Mouse (Mus musculus) embryonic facial prominence, embryonic 11.5 days (tissue): ENCODE measurements around the gene T2. TPM values are rescaled to one million over a fixed set of nuclear protein-coding genes. Genes with fewer than 3 reads are reported as not detected.
A peak's percentile ranks its signal among the peaks of the same experiment; 100 is the strongest.

Experiments
- ATAC-seq: fragments of 200-750 bp; cut with Nextera tagmentation; replicated peaks from 2 replicates; pipeline ENCODE4 v1.8.0; 2017; ENCODE audit warnings: low read depth; ENCODE audit not compliant: insufficient number of reproducible peaks, low FRiP score, low TSS enrichment
- DNase-seq: peaks from one replicate; pipeline ENCODE4 v3.0.0-alpha.2; 2015; ENCODE audit warnings: low spot score
- H3K27ac ChIP-seq: fragments of 300-500 bp; sonication (generic); replicated peaks from 2 replicates; pipeline ENCODE4 v1.5.1; 2014; ENCODE audit warnings: mild to moderate bottlenecking, low read depth, low read length, control low read depth
- H3K27me3 ChIP-seq: fragments of 300-500 bp; sonication (generic); 2 replicates; pipeline ENCODE4 v1.6.1; 2014; ENCODE audit warnings: mild to moderate bottlenecking, low read length, moderate library complexity, mixed read lengths; ENCODE audit not compliant: control insufficient read depth, insufficient read depth
- H3K36me3 ChIP-seq: fragments of 300-500 bp; sonication (generic); replicated peaks from 2 replicates; pipeline ENCODE4 v1.6.1; 2014; ENCODE audit warnings: low read depth, mild to moderate bottlenecking, low read length, moderate library complexity, mixed read lengths; ENCODE audit not compliant: control insufficient read depth, insufficient read depth
- H3K4me1 ChIP-seq: fragments of 300-500 bp; sonication (generic); 2 replicates; pipeline ENCODE4 v1.6.1; 2014; ENCODE audit warnings: low read length, mixed read lengths; ENCODE audit not compliant: control insufficient read depth, insufficient read depth
- H3K4me2 ChIP-seq: fragments of 300-500 bp; sonication (generic); 2 replicates; pipeline ENCODE4 v1.6.1; 2014; ENCODE audit warnings: low read depth, mild to moderate bottlenecking, control low read depth, low read length, moderate library complexity
- H3K4me3 ChIP-seq: fragments of 300-500 bp; sonication (generic); 2 replicates; pipeline ENCODE4 v1.5.1; 2014; ENCODE audit warnings: low read depth, low read length, control low read depth
- H3K9ac ChIP-seq: fragments of 300-500 bp; sonication (generic); replicated peaks from 2 replicates; pipeline ENCODE4 v1.6.1; 2014; ENCODE audit warnings: mild to moderate bottlenecking, control low read depth, low read length
- H3K9me3 ChIP-seq: fragments of 300-500 bp; sonication (generic); replicated peaks from 2 replicates; pipeline ENCODE4 v1.6.1; 2016; ENCODE audit warnings: mild to moderate bottlenecking, low read length, inconsistent platforms, mixed read lengths; ENCODE audit not compliant: control insufficient read depth
- WGBS: fragments of 180-500 bp; shearing (Covaris S2); extraction: QIAGEN DNeasy Blood & Tissue Kit; methylation state at CpG from one replicate; pipeline ENCODE4 v1.1.7; 2014; 5-methylcytosine and 5-hydroxymethylcytosine counted together
- polyA plus RNA-seq: library from polyadenylated mRNA; unstranded; fragments of >200 nt; fragmentation: Nextera tagmentation; extraction: Ambion mirVana; gene quantifications from 2 replicates; pipeline ENCODE4 v1.2.1, GENCODE M21; 2014

Gene T2
- polyA plus RNA-seq, 1 experiment from 2014 or later = 1.2 TPM

DNA sequence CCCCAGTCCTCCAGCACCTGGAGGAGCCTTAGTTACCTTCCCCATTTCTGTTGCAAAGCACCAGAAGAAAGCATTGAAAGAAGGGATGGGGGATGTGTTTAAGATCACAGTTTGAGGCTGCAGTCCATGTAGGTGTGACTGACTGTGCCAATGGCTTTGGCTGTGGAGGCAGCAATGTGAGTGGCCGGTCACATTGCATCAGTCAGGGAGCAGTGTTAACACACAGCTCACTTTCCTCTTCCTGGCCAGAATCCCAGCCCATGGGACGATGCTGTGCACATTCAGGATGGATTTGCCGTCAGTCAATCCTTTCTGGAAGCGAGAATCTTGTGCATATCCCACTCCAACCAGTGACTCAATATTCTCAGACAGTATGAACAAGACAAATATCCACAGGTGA is 6.9 kb upstream of the T2 start:
- Histone ChIP-seq H3K36me3 (no peaks in the 10 kb centered on the region), H3K9ac (no peak overlapping the region), H3K4me3 (no peak overlapping the region), H3K4me2 (no peak overlapping the region), H3K9me3 (no peaks in the 10 kb centered on the region), H3K27me3 (no peaks in the 10 kb centered on the region), H3K4me1 (no peaks in the 10 kb centered on the region), H3K27ac (no peak overlapping the region)
- 85% methylated on average over 4 of the region's 4 CpGs for WGBS
- DNase-seq (no peak), ATAC-seq (no peak)

DNA sequence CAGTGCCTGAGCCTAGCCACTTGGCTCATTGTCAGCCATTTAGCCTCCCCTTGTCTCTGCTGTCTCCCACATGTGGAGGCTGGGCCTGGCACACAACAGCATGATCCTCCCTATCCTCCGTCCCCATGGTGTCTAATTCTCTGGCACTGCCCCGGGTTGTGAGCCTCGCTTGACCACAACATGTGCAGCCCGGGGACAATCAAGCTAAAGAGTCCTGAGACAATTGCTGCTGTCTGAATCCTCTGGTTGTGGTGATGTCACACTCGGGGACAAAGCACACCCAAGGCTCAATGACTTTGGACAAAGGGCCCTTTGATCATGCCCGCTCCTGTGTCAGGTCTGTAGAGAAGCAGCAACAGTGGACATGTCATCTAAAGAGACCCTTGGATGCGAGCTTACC is 4.7 kb upstream of the T2 start:
- ATAC-seq (no peak), DNase-seq (no peak)
- Histone ChIP-seq H3K36me3 (no peaks in the 10 kb centered on the region), H3K4me1 (no peaks in the 10 kb centered on the region), H3K4me2 (no peak overlapping the region), H3K9ac (no peak overlapping the region; the same call in 1 of the 2 replicates), H3K4me3 (no peak overlapping the region), H3K27ac (no peak overlapping the region), H3K27me3 (no peaks in the 10 kb centered on the region), H3K9me3 (no peaks in the 10 kb centered on the region)
- WGBS = 51% methylated on average over 7 of the region's 7 CpGs

DNA sequence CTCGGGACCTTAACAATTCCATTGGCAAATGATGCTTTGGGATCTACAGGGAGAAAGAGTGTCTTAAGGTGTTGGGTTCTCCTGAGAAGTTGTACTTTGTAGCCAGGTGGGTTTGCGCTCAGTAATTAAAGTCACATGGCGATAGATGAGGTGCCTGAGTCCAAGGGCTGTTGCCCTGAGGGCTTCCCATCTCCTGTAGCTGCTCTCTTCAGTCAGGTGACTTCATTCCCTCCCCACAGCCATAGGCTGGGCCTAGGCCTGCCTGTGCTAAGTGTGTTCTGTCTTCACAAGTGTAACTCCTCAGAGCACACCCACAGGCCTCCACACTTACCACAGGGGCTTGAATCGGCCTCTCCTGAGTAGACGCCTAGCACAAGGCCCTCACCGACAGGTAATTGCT is 1.7 kb downstream of the T2 start:
- Histone ChIP-seq H3K27ac (no peak overlapping the region), H3K27me3 (no peaks in the 10 kb centered on the region), H3K9ac (no peak overlapping the region), H3K4me1 (no peaks in the 10 kb centered on the region), H3K9me3 (no peaks in the 10 kb centered on the region), H3K4me2 (no peak overlapping the region), H3K4me3 (no peak overlapping the region), H3K36me3 (no peaks in the 10 kb centered on the region)
- WGBS = 79% methylated on average over 6 of the region's 6 CpGs
- DNase-seq (no peak), ATAC-seq (no peak)

DNA sequence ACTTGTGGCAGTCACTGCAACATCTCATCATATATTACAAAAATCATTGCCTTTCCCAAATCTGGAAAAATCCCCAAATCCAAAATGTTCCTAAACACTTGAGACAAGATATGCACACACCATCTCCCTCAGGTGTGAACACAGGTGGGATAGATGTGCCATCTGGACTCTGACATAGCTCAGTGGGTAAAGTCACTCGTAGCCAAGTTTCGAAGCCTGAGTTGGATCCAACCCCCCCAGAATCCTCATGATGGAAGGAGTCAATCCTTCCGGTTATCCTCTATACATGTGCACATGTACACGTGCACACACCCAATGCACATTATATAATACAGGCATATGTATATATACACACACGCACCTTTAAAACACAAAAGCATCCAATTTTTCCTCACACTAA is 5.1 kb downstream of the T2 start:
- ATAC-seq = no peak
- no peak for DNase-seq
- no peak overlapping the region for H3K4me2 ChIP-seq
- WGBS = 92% methylated on average over 5 of the region's 5 CpGs
- no peaks in the 10 kb centered on the region for H3K4me1 ChIP-seq
- no peaks in the 10 kb centered on the region for H3K36me3 ChIP-seq
- no peak overlapping the region for H3K27ac ChIP-seq
- no peaks in the 10 kb centered on the region for H3K9me3 ChIP-seq
- no peaks in the 10 kb centered on the region for H3K27me3 ChIP-seq
- H3K4me3 ChIP-seq = no peak overlapping the region
- no peak overlapping the region for H3K9ac ChIP-seq

DNA sequence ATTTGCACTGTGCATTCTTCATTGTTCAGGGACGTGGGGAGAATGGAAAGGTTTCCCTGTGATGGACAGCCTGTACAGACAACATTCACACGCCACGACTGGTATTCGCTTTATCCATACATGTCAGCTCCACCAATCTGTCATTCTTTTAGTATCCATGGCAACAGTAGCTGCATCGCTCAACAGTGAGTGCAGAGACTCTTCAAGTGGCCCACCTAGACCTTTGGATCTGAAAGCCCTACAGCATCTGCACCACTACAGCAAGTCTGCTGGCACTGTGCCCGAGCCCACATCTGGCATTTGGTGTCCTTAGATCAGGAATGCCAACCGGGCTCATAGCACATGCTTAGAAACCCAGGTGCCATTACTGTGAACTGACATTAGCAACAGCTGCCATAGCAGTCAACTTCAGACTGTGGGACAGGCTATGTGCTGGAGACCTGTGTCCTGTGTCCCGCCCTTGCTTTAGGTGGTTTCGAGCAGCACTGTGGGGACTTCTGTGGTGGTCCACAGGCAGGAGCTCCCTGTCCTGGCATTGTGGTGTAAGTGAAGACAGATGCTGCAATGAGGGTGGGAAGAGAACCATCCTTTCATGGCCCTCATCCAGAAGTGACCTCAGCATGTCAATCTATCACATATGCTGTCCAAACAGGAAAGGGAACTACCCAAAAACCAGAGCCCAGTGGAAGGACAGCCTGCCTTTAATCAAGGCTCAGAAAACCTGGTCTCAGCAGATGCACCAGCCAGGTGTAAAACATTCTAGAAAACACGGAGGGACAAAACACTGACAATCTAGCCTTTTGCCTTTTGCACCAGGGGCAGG is 5.7 kb downstream of the T2 start:
- no peaks in the 10 kb centered on the region for H3K27me3 ChIP-seq
- no peak overlapping the region for H3K27ac ChIP-seq
- no peaks in the 10 kb centered on the region for H3K9me3 ChIP-seq
- H3K36me3 ChIP-seq = no peaks in the 10 kb centered on the region
- no peak overlapping the region for H3K4me3 ChIP-seq
- H3K4me1 ChIP-seq = no peaks in the 10 kb centered on the region
- ATAC-seq (no peak), DNase-seq (no peak)
- no peak overlapping the region for H3K9ac ChIP-seq
- WGBS = 72% methylated on average over 10 of the region's 10 CpGs
- H3K4me2 ChIP-seq = no peak overlapping the region

DNA sequence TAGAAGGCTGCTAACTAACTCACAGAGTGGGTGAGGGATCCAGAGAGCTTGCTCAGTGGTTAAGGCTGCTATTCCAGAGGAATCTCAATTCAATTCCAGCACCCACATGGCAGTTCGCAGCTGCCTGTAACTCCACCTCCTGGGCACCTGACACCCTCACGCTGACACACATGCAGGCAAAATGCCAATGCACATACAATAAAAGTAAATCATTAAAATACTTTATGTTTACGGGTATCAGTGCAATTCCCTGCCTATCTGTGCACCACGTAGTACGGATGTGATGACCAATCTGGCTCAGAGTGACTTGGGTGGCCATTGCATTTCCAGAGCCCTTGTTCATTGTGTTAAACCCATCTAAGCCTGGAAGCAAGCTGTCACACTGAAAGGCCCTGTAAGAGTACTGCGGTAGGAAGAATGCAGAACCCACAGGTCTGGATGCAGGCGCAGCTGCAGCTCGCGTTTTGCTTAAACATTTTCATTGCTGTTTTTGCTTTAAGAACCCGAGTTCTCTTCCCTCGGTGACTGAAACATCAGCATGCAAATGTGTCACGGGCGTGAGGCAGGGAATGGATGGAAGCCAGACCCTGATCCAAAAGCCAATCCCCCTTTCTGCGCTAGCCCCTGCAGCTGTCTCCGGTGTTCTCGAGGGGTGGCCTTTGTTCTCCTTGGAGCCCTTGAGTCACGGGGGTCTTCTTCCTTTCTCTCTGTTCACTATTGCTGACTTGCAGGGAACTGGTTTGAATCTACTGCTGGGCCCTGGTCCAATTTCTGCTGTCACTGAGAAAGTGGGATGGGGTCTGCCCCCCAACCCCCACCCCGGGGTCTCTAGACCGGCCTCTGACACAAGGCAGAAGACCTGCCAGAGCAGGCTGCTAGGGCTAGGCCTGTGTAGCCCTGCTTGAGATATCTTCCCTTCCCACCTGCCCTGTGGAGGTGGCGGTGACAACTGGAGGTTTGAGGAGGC is 12.0 kb downstream of the T2 start:
- peak overlapping the region; percentile 35 for H3K9ac ChIP-seq
- ATAC-seq = peak; percentile 26; the same call in 1 of the 2 replicates
- H3K27ac ChIP-seq = peak overlapping the region; percentile 35; the same call in 1 of the 2 replicates
- H3K4me2 ChIP-seq = no peak overlapping the region
- peaks cover 12% of the 10 kb centered on the region for H3K4me1 ChIP-seq
- H3K4me3 ChIP-seq = no peak overlapping the region
- H3K27me3 ChIP-seq = no peaks in the 10 kb centered on the region
- 22% methylated on average over 19 of the region's 20 CpGs for WGBS
- H3K36me3 ChIP-seq = no peaks in the 10 kb centered on the region
- DNase-seq = peak; percentile 42
- no peaks in the 10 kb centered on the region for H3K9me3 ChIP-seq

DNA sequence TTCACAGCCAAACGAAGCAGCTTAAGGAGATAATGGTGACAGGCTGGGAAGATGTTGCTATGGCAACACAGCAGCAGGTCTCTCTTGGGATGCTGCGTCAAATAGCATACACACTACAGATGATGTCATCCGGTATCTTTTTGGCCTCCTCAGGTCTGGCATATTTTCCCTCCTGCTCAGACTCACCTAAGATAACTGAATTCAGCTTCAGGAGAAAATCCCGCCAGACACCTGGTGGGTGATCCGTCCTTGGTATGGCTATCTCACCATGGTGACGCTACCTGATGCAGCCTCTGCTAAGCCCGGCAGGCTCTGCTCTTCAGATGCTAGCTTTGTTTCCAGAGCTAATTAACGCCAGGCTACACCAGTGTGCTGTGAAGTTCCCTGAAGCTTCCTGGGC is 12.8 kb downstream of the T2 start:
- Histone ChIP-seq H3K4me1 (peaks cover 12% of the 10 kb centered on the region), H3K9me3 (no peaks in the 10 kb centered on the region), H3K27me3 (no peaks in the 10 kb centered on the region), H3K9ac (no peak overlapping the region), H3K4me2 (no peak overlapping the region), H3K36me3 (no peaks in the 10 kb centered on the region), H3K27ac (no peak overlapping the region), H3K4me3 (no peak overlapping the region)
- DNase-seq = peak; percentile 43
- ATAC-seq = no peak
- WGBS = 12% methylated on average over 8 of the region's 8 CpGs

DNA sequence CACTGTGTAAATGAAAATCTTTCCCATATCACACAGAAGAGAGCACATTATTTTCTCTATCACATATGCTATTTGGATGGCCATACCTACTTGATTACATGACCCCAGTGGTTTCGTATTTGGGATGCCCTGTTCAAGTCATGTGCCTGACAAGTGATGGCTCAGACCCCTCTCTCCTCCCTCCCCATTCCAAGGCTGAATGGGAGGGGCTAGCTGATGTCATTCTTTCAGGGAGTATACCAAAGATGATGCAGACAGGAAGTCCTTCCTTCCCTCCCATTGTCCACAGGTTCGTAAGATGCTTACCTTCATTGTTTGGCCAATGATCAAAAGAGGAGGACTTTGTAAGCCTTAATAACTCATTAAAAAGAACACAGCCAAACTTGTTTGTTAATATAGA is 13.4 kb downstream of the T2 start:
- ATAC-seq (no peak), DNase-seq (no peak)
- no peak overlapping the region for H3K4me3 ChIP-seq
- H3K9ac ChIP-seq = no peak overlapping the region
- peaks cover 12% of the 10 kb centered on the region for H3K4me1 ChIP-seq
- 59% methylated on average over 2 of the region's 2 CpGs for WGBS
- no peaks in the 10 kb centered on the region for H3K9me3 ChIP-seq
- no peaks in the 10 kb centered on the region for H3K36me3 ChIP-seq
- H3K27ac ChIP-seq = no peak overlapping the region
- no peaks in the 10 kb centered on the region for H3K27me3 ChIP-seq
- H3K4me2 ChIP-seq = no peak overlapping the region
